Mouse (Mus musculus) left cerebral cortex, postnatal 4 days (tissue): ENCODE results near the gene H2al2a. TPM values are rescaled to one million over a fixed set of nuclear protein-coding genes. Genes with fewer than 3 reads are reported as not detected.

ENCODE experiments used
- DNase-seq: peaks from one replicate; pipeline ENCODE4 v3.0.0-alpha.2; 2022
- intact Hi-C: fragments of 180-260 bp; cut with DNase I; formaldehyde crosslinking; loops from one replicate; pipeline ENCODE4 v1.15.1; 2025
- total RNA-seq, 2 experiments: library from RNA; stranded (reverse); gene quantifications; 2 replicates each; pipeline ENCODE4 v1.2.3; 2021

H2al2a gene
- total RNA-seq, 2 experiments from 2014 or later = not detected

DNA sequence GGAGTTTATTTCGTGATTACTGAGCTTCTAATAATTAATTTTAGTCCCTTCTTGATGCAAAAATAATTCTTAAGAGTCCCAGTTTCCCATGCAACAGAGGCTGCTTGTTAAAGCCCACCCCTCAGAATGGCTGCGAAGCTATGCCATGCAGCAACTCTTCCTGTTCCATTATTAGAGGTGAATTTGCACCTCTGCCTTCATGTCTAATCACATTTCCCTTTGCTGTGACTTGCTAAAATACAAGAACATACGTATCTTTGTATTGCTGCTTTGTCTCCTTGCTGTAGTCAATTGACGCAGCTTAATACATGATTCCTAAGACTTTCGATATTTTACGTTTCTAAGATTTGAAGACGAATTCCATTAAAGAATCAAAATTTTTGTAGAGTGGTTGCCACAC lies 32.9 kb upstream of the H2al2a start:
- DNase-seq = no peak
- intact Hi-C loops = loop anchor here (10.0 kb wide), 2 partner anchors 595 to 665 kb away; partner anchors contain the start of gene Spag6

DNA sequence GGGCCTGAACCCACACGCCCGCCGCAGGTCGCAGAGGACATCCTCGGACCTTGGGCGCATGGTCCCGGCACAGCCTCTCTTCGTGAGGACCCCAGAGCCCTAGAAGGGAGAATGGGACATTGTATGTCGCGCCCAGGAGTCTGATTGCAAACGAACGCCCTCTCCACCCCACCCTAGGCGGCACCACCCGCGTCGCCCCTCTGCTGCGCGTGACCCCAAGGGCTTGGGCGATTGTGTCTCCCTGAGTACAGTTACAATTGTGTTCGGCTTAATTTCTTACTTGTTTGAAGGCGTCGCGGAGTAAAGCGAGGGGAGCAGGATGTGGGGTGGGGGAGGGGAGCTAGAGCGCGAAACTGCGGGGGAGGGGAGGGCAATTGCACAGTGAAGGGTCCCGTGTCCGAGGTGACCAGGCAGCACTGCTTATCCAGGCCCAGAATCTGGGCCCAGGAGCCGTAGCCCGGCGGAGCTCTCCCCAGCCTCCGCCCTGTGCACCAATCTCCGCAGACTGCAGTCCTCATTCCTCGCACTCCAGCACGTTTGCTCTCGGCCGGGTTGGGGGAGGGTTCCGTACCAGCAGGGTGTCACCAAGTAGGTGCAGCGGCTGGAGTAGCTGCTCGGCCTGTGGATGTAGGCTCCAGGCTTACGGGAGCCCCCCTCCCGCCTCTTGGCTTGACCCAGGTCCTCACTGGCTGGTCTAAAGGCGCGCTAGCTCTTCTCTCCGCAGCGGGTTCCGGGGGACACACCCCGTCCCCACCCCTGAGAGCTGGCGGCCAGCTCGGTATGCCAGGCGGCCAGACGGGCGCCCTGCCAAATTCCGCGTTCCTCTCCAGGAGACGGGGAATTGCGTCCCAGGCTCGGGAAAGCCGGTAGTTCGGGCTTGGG lies 31.6 kb upstream of the H2al2a start:
- DNase-seq = peak; percentile 95
- intact Hi-C loops = loop anchor here (10.0 kb wide), 1 partner anchor 594 kb away; no protein-coding TSS in a partner anchor

GRCm38 (mm10) chr2:18027448-18028139 lies 30.8 kb upstream of the H2al2a start:
- peak; percentile 93 for DNase-seq
- intact Hi-C loops = loop anchor here (10.0 kb wide), 1 partner anchor 593 kb away; no protein-coding TSS in a partner anchor

GRCm38 (mm10) chr2:18026116-18026947 lies 29.6 kb upstream of the H2al2a start:
- intact Hi-C loops = loop anchor here (10.0 kb wide), 1 partner anchor 592 kb away; no protein-coding TSS in a partner anchor
- DNase-seq = peak; percentile 64

GRCm38 (mm10) chr2:18025781-18026115 lies 29.0 kb upstream of the H2al2a start:
- intact Hi-C loops = loop anchor here (10.0 kb wide), 1 partner anchor 591 kb away; no protein-coding TSS in a partner anchor
- DNase-seq = no peak

- intact Hi-C loops = loop anchor here (10.0 kb wide), 1 partner anchor 590 kb away; no protein-coding TSS in a partner anchor
- DNase-seq = no peak
These were observed 28.4 kb upstream of the H2al2a start for GRCm38 (mm10) chr2:18025116-18025515.

DNA sequence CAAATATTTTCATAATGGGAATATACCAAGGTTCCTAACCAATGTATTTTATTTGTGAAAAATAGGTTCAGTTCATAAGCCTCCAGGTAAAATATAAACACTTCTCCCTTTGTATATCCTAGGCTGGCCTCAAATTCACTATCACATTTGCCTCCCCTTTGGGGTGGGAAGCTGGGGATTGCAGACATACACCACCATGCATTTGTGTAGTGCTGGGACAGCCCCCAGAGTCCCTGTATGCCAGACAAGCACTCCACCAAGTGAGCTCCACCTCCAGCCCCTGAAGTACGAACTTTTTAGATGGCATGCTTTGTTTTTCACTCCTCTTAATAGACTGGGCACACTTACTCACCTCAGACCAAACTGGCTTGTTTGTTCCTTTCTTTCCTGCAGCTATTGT lies 26.1 kb upstream of the H2al2a start:
- DNase-seq = no peak

DNA sequence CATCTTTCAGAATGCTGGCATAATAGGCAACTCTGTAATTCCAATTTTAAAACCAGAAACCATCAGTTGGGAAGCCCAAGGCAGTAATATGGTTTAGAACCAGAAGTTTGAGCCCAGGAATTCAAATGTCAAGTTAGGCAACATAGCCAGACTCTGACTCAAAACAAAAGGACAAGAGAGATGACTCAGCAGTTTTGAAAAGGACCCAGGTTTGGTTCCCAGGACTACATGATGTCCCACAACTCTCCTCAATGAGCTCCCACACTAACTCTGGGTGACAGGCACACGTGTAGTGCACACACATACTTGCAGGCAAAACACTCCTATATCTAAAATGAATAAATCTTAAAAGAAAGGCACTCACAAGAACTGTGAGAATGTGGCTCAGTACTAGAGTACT lies 22.4 kb upstream of the H2al2a start:
- intact Hi-C loops = no loop called here
- DNase-seq = no peak

More for the DNA sequence above, 26.1 kb upstream of the H2al2a start:
- intact Hi-C loops = loop anchor here (5.0 to 10.0 kb wide), 2 partner anchors 171 to 588 kb away; no protein-coding TSS in a partner anchor

- intact Hi-C loops = no loop called here
These were observed 20.6 kb upstream of the H2al2a start for GRCm38 (mm10) chr2:18017321-18017720.

GRCm38 (mm10) chr2:18016639-18017038 lies 19.9 kb upstream of the H2al2a start:
- intact Hi-C loops = no loop called here
- no peak for DNase-seq

More at GRCm38 (mm10) chr2:18017321-18017720, 20.6 kb upstream of the H2al2a start:
- DNase-seq = no peak

DNA sequence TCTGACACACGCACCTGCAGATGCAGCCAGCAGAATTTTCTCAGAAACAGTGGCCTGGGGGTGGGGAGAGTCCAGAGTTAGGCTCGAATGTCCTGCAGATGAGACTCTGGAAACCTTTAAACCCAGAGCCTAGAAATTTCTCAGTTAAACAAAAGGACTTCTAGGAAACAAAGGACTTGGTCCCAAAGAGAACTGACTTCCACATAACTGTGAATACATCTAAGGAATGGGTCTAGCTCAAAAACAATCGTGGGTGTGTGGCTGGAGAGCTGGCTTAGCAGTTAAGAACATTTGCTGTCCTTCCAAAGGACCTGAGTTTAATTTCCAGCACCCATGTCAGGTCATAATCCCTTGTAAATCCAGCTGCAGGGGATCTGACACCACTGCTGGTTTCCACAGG lies 18.8 kb upstream of the H2al2a start:
- intact Hi-C loops = no loop called here
- no peak for DNase-seq

DNA sequence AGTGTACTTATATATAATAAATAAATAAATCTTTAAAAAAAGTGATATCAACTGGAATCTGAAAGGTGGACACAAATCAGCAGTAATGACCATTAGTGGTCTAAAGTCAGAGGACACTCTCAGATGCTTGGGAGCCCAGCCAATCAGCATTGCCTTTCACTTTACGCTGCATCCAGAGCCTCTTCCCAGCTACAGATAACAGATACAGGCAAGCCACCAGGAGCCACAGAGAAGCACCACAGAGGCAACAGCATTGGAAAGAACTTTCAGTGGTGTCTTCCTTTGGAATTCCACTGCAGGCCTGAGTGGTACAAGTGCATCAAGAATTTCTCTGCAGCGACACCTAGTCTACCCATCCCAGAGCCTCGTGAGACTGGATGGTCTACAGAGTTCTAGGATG lies 16.1 kb upstream of the H2al2a start:
- intact Hi-C loops = no loop called here

GRCm38 (mm10) chr2:18011226-18011625 lies 14.5 kb upstream of the H2al2a start:
- intact Hi-C loops = no loop called here
- no peak for DNase-seq

More for the DNA sequence above, 16.1 kb upstream of the H2al2a start:
- DNase-seq = no peak

DNA sequence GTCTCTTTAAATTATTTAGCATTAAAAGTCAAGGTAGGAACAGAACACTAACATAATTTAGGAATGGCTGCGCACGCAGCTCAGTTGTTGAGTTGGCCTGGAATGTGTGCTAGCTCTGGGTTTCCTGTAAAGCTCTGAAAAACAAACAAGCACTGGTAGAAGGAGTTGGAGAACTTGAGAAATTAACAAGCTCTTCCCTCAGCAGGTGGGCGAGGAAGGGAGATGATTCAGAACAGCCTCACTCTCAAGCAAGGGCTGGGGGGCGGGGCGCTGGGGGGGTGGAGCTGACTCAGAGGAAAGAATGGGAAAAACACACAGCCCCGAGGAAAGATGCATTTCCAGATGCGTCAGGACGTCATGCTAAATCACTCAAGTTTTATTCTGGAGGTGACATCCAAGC lies 8.4 kb upstream of the H2al2a start:
- intact Hi-C loops = no loop called here
- no peak for DNase-seq

GRCm38 (mm10) chr2:18004286-18004685 lies 7.5 kb upstream of the H2al2a start:
- intact Hi-C loops = no loop called here
- no peak for DNase-seq

- intact Hi-C loops = no loop called here
- no peak for DNase-seq
These were observed 5.5 kb upstream of the H2al2a start for GRCm38 (mm10) chr2:18002306-18002705.

DNA sequence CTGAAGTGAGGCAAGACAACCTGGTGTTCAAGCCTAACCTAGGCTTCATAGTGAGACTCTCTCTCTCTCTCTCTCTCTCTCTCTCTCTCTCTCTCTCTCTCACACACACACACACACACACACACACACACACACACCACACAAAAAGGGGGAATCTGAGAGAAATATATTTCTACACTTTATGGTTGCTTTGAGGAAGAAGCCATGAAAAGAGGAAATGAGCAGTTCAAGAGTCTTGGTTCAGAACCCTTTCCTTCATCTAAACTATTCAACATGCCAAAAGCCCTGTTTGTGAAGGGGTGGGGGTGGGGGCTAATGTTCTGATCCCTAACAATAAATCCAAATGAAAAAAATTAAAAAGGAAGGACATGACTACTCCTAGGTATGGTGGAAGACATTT lies 7.2 kb downstream of the H2al2a start:
- intact Hi-C loops = no loop called here
- no peak for DNase-seq

DNA sequence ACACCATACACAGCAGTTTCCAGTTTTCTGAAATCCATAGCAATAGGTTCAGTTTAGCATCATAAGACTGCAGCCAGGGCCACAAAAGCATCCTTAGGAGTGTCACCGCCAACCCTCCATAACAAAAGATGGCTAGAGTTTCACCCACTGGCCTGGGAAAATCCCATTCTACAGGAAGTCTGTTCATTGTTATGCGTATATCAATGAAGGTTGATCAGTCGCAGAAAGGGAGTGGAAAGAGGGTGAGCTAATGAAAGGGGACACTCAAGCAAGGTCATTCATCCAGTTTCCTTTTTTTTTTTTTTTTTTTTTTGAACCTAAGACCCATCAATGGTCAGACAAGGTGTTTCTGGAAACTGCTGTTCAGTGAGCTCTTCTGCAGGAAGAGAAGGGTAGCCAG lies 7.6 kb downstream of the H2al2a start:
- no peak for DNase-seq
- intact Hi-C loops = no loop called here

DNA sequence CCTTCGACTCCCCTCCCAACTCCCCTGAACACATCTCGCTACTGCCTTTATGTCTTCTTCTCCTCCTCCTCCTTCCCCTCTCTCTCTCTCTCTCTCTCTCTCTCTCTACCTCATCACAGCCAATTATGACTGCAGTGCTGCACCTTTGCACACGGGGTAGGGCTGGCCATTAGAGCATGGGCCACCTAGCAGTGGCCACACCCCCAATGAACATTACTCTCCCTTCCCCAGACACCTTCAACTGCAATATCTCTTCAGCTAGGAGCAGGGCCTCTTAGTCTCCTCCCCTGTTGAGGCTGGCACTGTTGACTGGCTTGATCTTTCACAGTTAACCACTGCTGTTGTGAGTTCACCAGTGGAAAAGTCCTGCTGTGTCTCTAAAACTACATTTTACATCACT lies 10.1 kb downstream of the H2al2a start:
- no peak for DNase-seq
- intact Hi-C loops = no loop called here

GRCm38 (mm10) chr2:17984774-17985173 lies 12.0 kb downstream of the H2al2a start:
- no peak for DNase-seq
- intact Hi-C loops = no loop called here

DNA sequence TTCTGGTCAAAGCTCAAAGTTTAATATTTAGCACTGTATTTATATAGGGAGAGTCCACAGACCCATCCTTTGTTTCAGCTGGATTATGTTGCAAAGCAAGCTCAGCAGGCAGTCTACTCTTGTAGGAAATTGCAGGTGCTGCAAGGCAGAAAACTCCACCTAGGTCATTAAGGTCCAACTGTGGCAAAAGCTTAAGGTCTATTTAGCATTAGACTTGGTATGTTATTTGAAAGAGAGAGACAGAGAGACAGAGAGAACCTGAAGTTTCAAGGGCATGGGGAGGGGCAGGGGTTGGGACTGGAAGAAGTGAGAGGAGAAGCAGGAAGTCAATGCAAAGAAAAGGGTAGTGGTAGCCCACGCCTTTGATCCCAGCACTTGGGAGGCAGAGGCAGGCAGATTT lies 14.0 kb downstream of the H2al2a start:
- DNase-seq = no peak
- intact Hi-C loops = no loop called here
